Mouse (Mus musculus) urinary bladder, adult 18-20 months (tissue): ENCODE results near the gene Olfr251.
"Not testable (repeated sequence)": the region's sequence is repeated elsewhere in the genome, so short reads cannot be mapped to it uniquely, and the experiment has no call there.

Source experiments
- DNase-seq, 2 experiments: peaks; one replicate each; pipeline ENCODE4 v3.0.0; 2022; ENCODE audit warnings: low spot score in 2 of 2, mixed read lengths in 2 of 2

Gene Olfr251

GRCm38 (mm10) chr9:38376786-38377185, at the start of gene Olfr251:
TSS of gene Olfr251 (plus strand) at chr9:38377086.
- DNase-seq: no peak

- no peak for DNase-seq
Measured at GRCm38 (mm10) chr9:38328760-38329159, 48.1 kb upstream of the Olfr251 start, which contains the start of gene Olfr25. TSS of gene Olfr25 (plus strand) at chr9:38329060.

DNA sequence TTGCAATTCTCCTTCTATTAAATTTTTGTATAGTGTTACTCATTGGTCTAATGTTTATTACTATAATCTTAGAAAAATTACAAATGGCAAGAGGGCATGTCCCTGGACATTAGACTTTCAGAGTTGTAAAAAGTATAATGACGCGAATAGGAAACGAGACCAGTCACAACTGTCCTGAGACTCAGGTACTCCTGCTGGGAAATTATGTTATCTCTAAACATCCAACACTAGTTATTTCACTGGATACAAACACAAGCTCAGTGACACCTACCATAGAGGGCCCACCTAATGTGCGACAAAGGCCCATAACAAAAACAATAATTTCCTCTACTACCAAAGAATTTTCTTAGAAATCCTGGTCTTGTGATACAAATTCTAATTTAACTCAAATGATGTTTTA, 28.8 kb upstream of the Olfr251 start, which contains the start of gene Olfr898:
Olfr898 (plus strand) TSS at position 301 of the 400 bp plus-strand sequence.
- DNase-seq: no peak

DNA sequence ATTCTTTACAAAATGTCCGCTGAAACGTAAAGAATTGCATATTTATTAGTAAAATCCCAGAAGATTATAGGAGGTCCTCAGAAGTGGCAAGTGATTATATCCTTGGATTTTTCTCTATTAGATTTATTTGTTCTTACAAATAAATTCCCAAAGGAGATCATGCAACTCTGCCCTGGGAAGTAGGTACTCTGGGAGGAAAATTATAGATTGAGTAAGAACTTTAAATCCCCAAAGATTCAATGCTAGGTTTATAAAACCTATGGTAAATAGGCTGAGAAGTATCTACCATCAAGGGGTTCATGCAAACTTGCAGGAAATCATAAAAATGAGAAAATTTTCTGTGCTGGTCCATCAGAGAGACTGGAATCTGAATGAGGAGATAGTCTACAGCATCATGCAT, 10.3 kb upstream of the Olfr251 start, which contains the start of gene Olfr250:
Olfr250 (plus strand) TSS at position 301 of the 400 bp plus-strand sequence.
- DNase-seq: no peak

GRCm38 (mm10) chr9:38401398-38401797, 24.5 kb downstream of the Olfr251 start, which contains the start of gene Olfr147:
TSS of gene Olfr147 (plus strand) at chr9:38401698.
- no peak for DNase-seq

DNA sequence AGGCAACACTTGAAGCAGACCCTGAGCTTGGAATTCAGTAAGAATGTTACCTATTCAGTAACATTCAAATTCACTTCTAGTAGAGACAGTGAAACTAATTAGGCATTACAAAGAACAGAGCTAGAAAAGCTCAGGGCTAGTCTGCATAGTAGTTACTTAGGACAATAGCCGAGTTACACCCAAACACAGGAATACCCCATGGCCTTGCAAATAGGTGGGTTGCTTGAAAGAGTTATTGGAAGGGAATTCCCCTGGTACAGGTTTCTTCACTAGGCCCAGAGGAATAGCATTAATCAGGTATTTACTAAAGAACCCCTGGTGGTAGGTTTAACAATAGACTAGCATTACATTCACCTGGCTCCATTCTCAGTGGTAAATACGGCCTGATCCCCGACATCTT, 30.6 kb downstream of the Olfr251 start:
- DNase-seq: not testable (repeated sequence)

- not testable (repeated sequence) for DNase-seq
Measured at GRCm38 (mm10) chr9:38413502-38413901, 36.6 kb downstream of the Olfr251 start.

- DNase-seq: no peak
Measured at GRCm38 (mm10) chr9:38423801-38424200, 46.9 kb downstream of the Olfr251 start.

DNA sequence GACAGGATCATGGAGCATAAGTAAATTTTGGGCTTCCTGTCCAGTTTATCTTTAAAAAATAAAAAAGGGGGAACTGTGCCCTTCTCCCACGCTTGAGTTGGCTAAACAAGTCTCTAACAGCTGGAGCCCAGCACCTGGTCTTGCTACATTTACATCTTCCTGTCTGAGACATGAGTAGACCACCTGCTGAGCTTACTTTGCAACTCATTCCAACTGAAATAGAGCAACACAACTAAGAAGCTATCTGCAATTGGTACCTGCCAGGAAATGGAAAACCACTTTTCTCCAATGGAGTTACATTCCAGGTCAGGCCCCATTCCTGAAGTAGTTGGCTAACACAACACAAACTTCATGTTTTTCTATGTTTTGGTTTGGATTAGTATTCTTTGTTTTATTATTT, 50.1 kb downstream of the Olfr251 start:
- no peak for DNase-seq

DNA sequence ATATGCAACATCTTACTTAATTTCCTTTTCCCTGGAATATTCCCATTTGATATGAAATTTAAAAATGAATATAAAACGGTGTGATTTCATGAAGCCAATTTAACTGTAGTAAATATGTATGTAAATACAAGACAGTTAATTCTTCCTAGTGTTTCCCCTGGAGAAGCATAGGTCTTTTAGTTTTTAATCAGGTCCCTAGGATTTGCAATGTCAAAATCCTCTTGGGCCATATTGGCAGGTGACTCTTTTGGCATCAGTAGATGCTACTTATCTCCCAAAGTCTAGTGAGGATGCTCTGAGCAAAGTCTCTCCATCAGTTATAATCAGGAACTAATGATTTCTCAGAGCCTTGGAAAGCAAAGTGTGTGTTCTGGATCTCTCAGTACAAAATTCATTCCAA, 52.3 kb downstream of the Olfr251 start, which contains the start of gene Olfr901:
Olfr901 (plus strand) TSS at position 301 of the 400 bp plus-strand sequence.
- no peak for DNase-seq
